Mouse (Mus musculus): Measurements from ENCODE around the gene Akap7. TPM values are rescaled to one million over a fixed set of nuclear protein-coding genes. Genes with fewer than 3 reads are reported as not detected.
A peak's percentile ranks its signal among the peaks of the same experiment; 100 is the strongest.

Gene Akap7
- polyA plus RNA-seq, 1 experiment = 9.4 TPM

DNA sequence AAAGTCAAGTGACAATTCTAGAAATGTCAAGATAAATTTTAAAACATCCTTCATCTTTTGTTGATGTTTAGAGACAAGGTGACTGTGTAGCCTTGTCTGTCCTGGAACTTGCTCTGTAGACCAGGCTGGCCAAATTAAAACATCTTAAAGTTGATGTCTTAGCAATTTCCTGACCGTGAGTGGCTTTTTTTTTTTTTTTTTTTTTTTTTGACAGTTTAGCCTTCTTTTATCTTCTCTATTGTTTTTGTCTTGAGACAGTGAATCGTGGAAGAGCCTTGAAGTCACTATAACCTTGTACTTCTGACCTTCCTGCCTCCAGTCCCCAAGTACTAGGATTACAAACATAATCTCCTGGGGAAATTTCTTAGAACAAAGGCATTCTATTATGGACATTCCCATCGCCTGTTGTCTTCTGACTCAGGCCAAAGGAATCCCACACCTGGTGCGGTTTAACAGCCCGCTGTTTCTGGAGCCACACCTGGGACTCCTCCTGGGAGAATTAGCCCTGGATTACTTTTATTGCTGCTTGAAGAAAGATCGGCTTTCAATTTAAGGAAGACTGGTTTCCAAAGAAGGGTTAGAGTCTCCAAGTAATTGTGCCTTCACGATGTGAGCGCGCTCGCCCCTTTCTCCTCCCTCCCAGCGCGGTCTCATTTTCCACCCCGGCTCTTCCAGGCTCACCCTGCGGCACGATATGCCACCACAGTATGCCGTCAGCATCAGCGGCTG, 6.3 kb upstream of the Akap7 start:
- H3K36me3 ChIP-seq (ENCODE audit: control insufficient read depth, insufficient read depth, low read length) = no peaks in the 10 kb centered on the region
- no peaks in the 10 kb centered on the region for H3K27me3 ChIP-seq (ENCODE audit: control insufficient read depth, insufficient read depth, low read length)
- no peak overlapping the region; the same call in 1 of the 2 replicates for H3K27ac ChIP-seq (ENCODE audit: control insufficient read depth, insufficient read depth, low read depth, low read length)
- H3K4me3 ChIP-seq (ENCODE audit: control insufficient read depth, low read depth, low read length) = no peak overlapping the region
- peaks cover 2% of the 10 kb centered on the region for H3K4me1 ChIP-seq (ENCODE audit: control insufficient read depth, insufficient read depth, low read length)
- TF ChIP-seq POLR2A (IDR thresholded peaks at IDR 0.05; ENCODE audit: control insufficient read depth, low read depth, low read length) = no peak
- TF ChIP-seq CTCF (IDR thresholded peaks at IDR 0.05; ENCODE audit: control insufficient read depth, insufficient read depth, insufficient replicate concordance, low read depth, low read length) = no peak

DNA sequence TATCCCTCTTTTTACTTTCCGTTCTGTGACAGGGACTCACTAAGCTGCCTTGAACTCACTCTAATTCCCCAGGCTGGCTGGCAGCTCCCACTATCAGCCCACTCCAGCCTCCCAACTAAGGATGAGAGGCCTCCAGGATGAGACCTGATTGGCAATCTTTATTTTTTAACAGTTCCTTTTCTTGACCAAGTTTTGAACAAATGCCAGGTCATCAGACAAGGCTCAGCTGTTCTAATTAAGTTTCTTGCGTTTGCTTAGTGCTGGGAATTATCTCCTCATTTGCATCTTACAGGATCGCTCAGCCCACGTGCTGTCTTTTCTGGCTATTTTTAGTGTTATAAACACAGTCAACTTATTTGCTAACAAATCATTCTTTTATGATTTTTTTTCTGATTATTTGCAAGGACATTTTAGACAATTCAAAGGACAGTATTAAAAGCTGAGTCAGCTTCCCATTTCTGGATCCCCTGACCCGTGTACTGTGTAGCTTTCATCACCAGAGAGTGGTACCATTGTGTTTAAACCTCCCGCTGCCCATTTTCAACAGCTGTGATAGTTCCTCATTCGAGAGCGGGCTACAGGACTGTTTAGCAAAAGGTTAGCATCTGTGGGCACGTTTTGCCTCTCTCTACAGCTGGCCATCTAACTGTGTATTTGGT, 4.0 kb upstream of the Akap7 start:
- Histone ChIP-seq H3K27ac (ENCODE audit: control insufficient read depth, insufficient read depth, low read depth, low read length) (no peak overlapping the region), H3K27me3 (ENCODE audit: control insufficient read depth, insufficient read depth, low read length) (no peaks in the 10 kb centered on the region), H3K36me3 (ENCODE audit: control insufficient read depth, insufficient read depth, low read length) (no peaks in the 10 kb centered on the region), H3K4me3 (ENCODE audit: control insufficient read depth, low read depth, low read length) (no peak overlapping the region), H3K4me1 (ENCODE audit: control insufficient read depth, insufficient read depth, low read length) (peaks cover 2% of the 10 kb centered on the region; the same call in 1 of the 2 replicates)
- TF ChIP-seq CTCF (IDR thresholded peaks at IDR 0.05; ENCODE audit: control insufficient read depth, insufficient read depth, insufficient replicate concordance, low read depth, low read length) = no peak

DNA sequence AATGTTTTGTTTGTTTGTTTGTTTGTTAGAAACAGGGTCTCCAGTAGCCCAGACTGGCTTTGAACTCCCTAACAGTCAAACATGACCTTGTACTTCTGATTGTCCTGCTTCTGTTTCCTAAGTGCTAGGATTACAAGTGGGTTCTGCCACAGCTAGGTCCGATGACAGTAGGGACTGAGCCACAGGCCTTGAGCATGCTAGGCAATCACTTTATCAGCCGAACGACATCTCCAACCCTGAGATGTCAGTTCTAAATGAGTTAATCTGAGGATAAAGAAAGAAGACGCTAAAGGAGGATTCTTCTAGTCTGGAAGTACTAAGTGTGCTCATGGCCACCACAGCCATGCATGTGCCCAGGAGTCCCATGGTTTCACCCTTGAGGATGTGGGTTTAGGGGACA, 3.1 kb upstream of the Akap7 start:
- Histone ChIP-seq H3K27me3 (ENCODE audit: control insufficient read depth, insufficient read depth, low read length) (no peaks in the 10 kb centered on the region), H3K4me3 (ENCODE audit: control insufficient read depth, low read depth, low read length) (no peak overlapping the region), H3K36me3 (ENCODE audit: control insufficient read depth, insufficient read depth, low read length) (no peaks in the 10 kb centered on the region), H3K27ac (ENCODE audit: control insufficient read depth, insufficient read depth, low read depth, low read length) (no peak overlapping the region), H3K4me1 (ENCODE audit: control insufficient read depth, insufficient read depth, low read length) (peaks cover 2% of the 10 kb centered on the region; the same call in 1 of the 2 replicates)
- TF ChIP-seq POLR2A (IDR thresholded peaks at IDR 0.05; ENCODE audit: control insufficient read depth, low read depth, low read length) (no peak), CTCF (IDR thresholded peaks at IDR 0.05; ENCODE audit: control insufficient read depth, insufficient read depth, insufficient replicate concordance, low read depth, low read length) (no peak)

GRCm38 (mm10) chr10:25309996-25310395, 2.3 kb upstream of the Akap7 start:
- H3K27ac ChIP-seq (ENCODE audit: control insufficient read depth, insufficient read depth, low read depth, low read length) = no peak overlapping the region
- no peaks in the 10 kb centered on the region for H3K27me3 ChIP-seq (ENCODE audit: control insufficient read depth, insufficient read depth, low read length)
- TF ChIP-seq POLR2A (IDR thresholded peaks at IDR 0.05; ENCODE audit: control insufficient read depth, low read depth, low read length) (no peak), CTCF (IDR thresholded peaks at IDR 0.05; ENCODE audit: control insufficient read depth, insufficient read depth, insufficient replicate concordance, low read depth, low read length) (no peak)
- no peak overlapping the region for H3K4me3 ChIP-seq (ENCODE audit: control insufficient read depth, low read depth, low read length)
- no peaks in the 10 kb centered on the region for H3K36me3 ChIP-seq (ENCODE audit: control insufficient read depth, insufficient read depth, low read length)
- peaks cover 2% of the 10 kb centered on the region; the same call in 1 of the 2 replicates for H3K4me1 ChIP-seq (ENCODE audit: control insufficient read depth, insufficient read depth, low read length)

DNA sequence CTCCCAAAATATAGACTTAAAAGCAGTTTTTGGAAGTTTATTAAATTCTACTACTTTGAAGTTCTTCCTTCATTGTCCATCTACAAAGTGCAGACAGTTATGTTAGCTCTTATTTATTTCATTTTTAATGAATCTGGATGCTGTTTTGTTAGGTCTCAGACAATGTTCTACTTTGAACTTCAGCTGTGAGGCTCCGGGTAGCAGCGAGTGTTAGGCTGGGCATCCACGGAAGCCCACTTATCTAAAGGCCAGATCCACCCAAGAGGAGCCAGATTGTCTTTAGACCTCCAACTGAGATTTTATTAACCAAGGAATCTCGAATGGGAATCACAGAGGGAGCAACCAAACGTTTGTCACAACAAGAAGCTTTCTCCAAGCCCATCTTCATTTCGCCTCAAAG, 2.5 kb downstream of the Akap7 start:
- TF ChIP-seq POLR2A (IDR thresholded peaks at IDR 0.05; ENCODE audit: control insufficient read depth, low read depth, low read length) (no peak), CTCF (IDR thresholded peaks at IDR 0.05; ENCODE audit: control insufficient read depth, insufficient read depth, insufficient replicate concordance, low read depth, low read length) (no peak)
- H3K4me1 ChIP-seq (ENCODE audit: control insufficient read depth, insufficient read depth, low read length) = no peaks in the 10 kb centered on the region
- H3K4me3 ChIP-seq (ENCODE audit: control insufficient read depth, low read depth, low read length) = no peak overlapping the region
- no peak overlapping the region for H3K27ac ChIP-seq (ENCODE audit: control insufficient read depth, insufficient read depth, low read depth, low read length)
- H3K27me3 ChIP-seq (ENCODE audit: control insufficient read depth, insufficient read depth, low read length) = no peaks in the 10 kb centered on the region
- H3K36me3 ChIP-seq (ENCODE audit: control insufficient read depth, insufficient read depth, low read length) = no peaks in the 10 kb centered on the region

GRCm38 (mm10) chr10:25304608-25305007, 3.1 kb downstream of the Akap7 start:
- Histone ChIP-seq H3K27me3 (ENCODE audit: control insufficient read depth, insufficient read depth, low read length) (no peaks in the 10 kb centered on the region), H3K4me1 (ENCODE audit: control insufficient read depth, insufficient read depth, low read length) (no peaks in the 10 kb centered on the region), H3K4me3 (ENCODE audit: control insufficient read depth, low read depth, low read length) (no peak overlapping the region), H3K36me3 (ENCODE audit: control insufficient read depth, insufficient read depth, low read length) (no peaks in the 10 kb centered on the region), H3K27ac (ENCODE audit: control insufficient read depth, insufficient read depth, low read depth, low read length) (no peak overlapping the region)
- TF ChIP-seq POLR2A (IDR thresholded peaks at IDR 0.05; ENCODE audit: control insufficient read depth, low read depth, low read length) (no peak), CTCF (IDR thresholded peaks at IDR 0.05; ENCODE audit: control insufficient read depth, insufficient read depth, insufficient replicate concordance, low read depth, low read length) (no peak)

DNA sequence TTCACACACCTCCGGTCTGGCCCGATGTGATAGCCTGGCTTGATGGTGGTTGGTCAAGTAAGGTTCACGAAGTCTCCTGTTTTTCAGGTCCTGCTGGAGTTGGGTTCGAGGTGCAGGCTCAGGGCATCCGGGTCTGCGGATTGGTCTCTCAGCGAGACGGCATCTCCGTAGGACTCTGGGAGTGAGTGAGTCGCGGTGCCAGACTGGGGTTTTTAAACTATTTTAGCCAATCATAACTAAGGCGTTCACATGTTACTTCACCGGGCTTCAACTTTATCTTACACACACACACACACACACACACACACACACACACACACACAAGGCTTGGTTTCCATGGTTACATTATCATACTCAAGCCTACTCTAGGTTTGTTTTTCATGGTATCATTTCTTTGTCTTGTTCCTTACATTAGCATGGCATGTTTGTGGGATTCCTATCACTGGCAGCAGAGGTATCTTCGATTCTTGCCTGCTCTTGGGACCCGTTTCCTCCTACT, 8.6 kb downstream of the Akap7 start:
- Histone ChIP-seq H3K4me3 (ENCODE audit: control insufficient read depth, low read depth, low read length) (no peak overlapping the region), H3K36me3 (ENCODE audit: control insufficient read depth, insufficient read depth, low read length) (no peaks in the 10 kb centered on the region), H3K27me3 (ENCODE audit: control insufficient read depth, insufficient read depth, low read length) (no peaks in the 10 kb centered on the region), H3K27ac (ENCODE audit: control insufficient read depth, insufficient read depth, low read depth, low read length) (peak overlapping the region; percentile 10; the same call in 1 of the 2 replicates), H3K4me1 (ENCODE audit: control insufficient read depth, insufficient read depth, low read length) (peaks cover 5% of the 10 kb centered on the region)
- TF ChIP-seq CTCF (IDR thresholded peaks at IDR 0.05; ENCODE audit: control insufficient read depth, insufficient read depth, insufficient replicate concordance, low read depth, low read length) = no peak
- TF ChIP-seq POLR2A (IDR thresholded peaks at IDR 0.05; ENCODE audit: control insufficient read depth, low read depth, low read length) = no peak

Data from testis, adult 2 months (tissue).